Mouse (Mus musculus) left cerebral cortex, postnatal 25 days (tissue): ENCODE data around the gene Gm6526. TPM values are rescaled to one million over a fixed set of nuclear protein-coding genes. Genes with fewer than 3 reads are reported as not detected.
"Not testable (repeated sequence)": the region's sequence is repeated elsewhere in the genome, so short reads cannot be mapped to it uniquely, and the experiment has no call there.

Experiments
- DNase-seq, 2 experiments: peaks; one replicate each; pipeline ENCODE4 v3.0.0; 2022; ENCODE audit warnings: low spot score in 2 of 2, mixed read lengths in 1 of 2
- intact Hi-C: fragments of 180-260 bp; cut with DNase I; formaldehyde crosslinking; loops from one replicate; pipeline ENCODE4 v1.15.1; 2025
- total RNA-seq, 2 experiments: library from RNA; stranded (reverse); gene quantifications; 2 replicates each; pipeline ENCODE4 v1.2.3; 2021

The Gm6526 gene
- total RNA-seq = not detected

- intact Hi-C loops, DNase-seq: not testable (repeated sequence)
These were observed at the start of gene Gm6526 for GRCm38 (mm10) chr14:43747566-43747965. Gene Gm6526, plus strand, starts transcription at chr14:43747866.

DNA sequence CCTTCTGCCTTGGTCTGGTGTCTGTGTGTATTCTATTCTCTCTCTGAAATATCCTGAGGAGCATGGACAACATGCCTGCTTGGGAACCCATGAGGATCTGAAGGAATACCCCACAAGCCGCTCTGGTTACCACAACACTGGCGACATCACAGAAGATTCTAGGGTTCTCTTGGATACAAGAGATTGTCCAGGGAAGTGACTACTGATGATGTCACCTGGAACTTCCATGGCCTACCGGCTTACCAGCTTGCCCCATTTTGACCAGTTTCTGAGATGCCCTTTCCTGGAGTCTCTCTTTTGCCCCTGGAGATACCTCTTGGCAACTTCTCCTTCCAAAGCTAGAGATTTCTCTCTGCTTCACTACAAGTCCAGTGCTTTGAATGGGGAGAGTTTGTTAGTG lies 20.3 kb upstream of the Gm6526 start, which contains the start of gene Gm16506:
Gm16506 (minus strand) TSS at position 101 of the 400 bp plus-strand sequence.
- intact Hi-C loops, DNase-seq: not testable (repeated sequence)

DNA sequence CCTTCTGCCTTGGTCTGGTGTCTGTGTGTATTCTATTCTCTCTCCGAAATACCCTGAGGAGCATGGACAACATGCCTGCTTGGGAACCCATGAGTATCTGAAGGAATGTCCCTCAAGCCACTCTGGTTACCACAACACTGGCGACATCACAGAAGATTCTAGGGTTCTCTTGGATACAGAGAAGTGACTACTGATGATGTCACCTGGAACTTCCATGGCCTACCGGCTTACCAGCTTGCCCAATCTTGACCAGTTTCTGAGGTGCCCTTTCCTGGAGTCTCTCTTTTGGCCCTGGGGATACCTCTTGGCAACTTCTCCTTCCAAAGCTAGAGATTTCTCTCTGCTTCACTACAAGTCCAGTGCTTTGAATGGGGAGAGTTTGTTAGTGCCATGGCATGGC lies 37.0 kb downstream of the Gm6526 start, which contains the start of gene Gm8180:
Gm8180 (minus strand) TSS at position 101 of the 400 bp plus-strand sequence.
- intact Hi-C loops = not testable (repeated sequence)

DNA sequence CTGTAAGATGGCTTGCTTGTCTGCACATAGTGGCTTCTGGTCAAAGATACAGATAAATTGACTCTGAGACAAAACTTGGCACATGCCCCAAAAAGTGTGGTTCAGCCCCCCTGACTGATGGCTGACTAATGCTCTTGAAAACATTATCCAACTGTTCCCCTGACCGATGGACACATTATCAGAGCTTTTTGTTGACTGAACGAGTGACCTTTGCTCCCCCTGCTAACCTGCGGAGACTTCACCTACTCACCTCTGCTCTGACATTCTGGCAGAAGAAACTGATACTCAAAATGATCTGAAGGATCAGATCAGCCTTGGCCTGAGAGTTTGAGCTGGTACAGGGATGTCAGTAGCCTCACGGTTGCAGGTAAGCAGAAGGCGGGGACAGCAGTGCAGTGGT lies 46.1 kb downstream of the Gm6526 start:
- DNase-seq, intact Hi-C loops: not testable (repeated sequence)

More for the DNA sequence above, 37.0 kb downstream of the Gm6526 start, which contains the start of gene Gm8180:
- not testable (repeated sequence) for DNase-seq

DNA sequence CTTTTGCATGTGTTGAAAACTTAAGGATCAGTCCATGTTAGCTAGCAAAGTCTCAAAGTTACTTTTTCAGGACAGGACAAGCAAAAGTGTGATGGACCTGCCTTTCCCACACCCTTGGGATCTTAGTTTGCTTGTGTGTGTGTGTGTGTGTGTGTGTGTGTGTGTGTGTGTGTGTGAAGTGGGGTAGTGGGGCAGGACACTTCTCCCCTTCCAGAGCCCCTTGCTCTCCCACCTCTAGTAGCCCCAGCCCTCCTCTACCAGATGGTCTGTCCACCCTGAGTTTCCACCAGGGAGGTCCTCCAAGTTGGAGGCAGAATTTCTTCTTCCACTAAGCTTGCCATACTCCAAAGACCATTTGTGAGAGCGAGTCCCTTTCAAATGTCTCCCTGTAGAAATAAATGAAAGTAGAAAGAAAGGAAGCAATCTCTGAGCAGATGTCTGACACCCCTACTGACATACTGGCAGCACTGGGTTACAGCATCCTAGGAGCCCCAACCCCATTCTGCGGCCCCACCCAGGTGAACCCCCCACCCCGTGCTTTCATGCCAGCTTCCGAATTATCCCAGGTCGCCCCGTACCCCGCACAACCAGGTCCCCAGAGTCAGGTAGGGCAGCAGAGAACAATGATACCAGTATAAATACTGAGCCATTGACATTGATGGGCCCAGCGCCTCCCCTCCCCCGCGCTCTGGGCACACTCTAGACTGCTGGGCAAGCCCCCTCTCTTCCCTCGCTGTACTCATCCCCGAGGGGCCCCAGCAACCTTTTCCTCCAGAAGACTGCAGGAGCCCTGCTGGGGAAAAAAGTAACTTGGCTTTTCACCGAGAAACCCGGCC lies 48.6 kb downstream of the Gm6526 start:
- DNase-seq = no peak
- intact Hi-C loops = no loop called here

DNA sequence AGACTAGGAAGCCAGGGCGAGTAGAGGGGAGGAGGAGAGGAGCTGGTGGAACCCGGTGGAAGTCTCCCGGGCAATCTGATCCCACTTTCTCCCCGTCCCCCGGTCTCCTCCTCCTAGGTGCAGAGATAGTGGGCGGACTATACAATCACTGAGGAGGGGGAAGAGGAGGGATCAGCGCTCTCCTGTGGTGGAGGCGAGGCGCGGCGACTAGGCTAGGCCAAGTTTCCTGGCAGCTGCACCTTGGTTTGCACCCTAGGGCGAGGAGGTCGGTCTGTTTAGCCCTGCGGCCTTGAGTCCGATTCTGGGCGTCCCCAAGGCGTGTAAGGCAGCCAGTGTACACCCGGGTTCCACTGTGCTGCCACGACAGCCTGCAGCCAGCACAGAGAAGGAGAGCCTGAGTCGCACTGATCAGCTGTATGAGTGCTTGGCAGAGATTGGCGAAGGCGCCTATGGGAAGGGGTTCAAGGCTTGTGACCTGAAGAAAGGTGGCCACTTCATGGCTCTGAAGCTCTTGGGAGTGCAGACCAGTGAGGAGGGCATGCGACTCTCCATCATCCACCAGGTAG lies 49.3 kb downstream of the Gm6526 start:
- DNase-seq, intact Hi-C loops: not testable (repeated sequence)

DNA sequence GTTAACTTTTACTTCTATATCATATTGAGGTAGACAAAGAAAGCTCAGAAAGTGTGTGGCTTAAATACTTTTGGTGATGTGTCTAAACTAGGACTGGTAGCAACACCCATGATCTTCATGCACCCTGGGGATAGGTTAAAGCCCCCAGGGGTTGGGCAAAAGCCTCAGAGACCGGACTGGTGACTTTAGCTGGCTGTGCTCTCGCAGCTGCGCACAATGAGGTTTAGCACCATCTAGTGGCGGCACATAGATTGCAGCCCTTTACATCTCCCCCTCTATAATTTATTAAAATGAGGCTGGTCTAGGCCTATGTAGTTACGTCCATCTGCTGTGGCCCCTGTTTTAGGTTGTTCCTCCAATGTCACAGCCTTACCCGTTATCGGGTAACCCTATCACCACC lies 56.8 kb downstream of the Gm6526 start:
- intact Hi-C loops, DNase-seq: not testable (repeated sequence)

Other genes starting within 250 kb of the Gm6526 start
- gene Gm5799, start 204.3 kb upstream of the Gm6526 start, total RNA-seq = not detected
- not detected for gene Gm17654, start 168.7 kb upstream of the Gm6526 start, total RNA-seq
- not detected for gene Gm10375, start 139.9 kb upstream of the Gm6526 start, total RNA-seq
- gene Gm8165, start 70.7 kb upstream of the Gm6526 start, total RNA-seq = not detected
- gene Gm7324, start 50.0 kb upstream of the Gm6526 start, total RNA-seq = 1 to 10 TPM; 1.1 to 2.3 TPM
- not detected for gene Gm16506, start 20.4 kb upstream of the Gm6526 start, total RNA-seq
- not detected for gene Gm8180, start 36.9 kb downstream of the Gm6526 start, total RNA-seq
- gene Ear1, start 127.7 kb downstream of the Gm6526 start, total RNA-seq = not detected
- gene Ear10, start 175.7 kb downstream of the Gm6526 start, total RNA-seq = not detected
- gene Gm8113, start 177.5 kb downstream of the Gm6526 start, total RNA-seq = not detected
- not detected for gene Ang5, start 209.2 kb downstream of the Gm6526 start, total RNA-seq